Mouse (Mus musculus) forebrain, postnatal 0 days (tissue): ENCODE results near the gene Ppp1r3e. TPM values are rescaled to one million over a fixed set of nuclear protein-coding genes. Genes with fewer than 3 reads are reported as not detected.

ENCODE experiments used
- ATAC-seq: fragments of 200-750 bp; cut with Nextera tagmentation; 2 replicates; pipeline ENCODE4 v1.8.0; 2017; ENCODE audit warnings: mild to moderate bottlenecking, moderate library complexity
- DNase-seq: peaks from one replicate; pipeline ENCODE4 v3.0.0-alpha.2; 2015
- H3K27ac ChIP-seq: fragments of 300-500 bp; sonication (generic); 2 replicates; pipeline ENCODE4 v1.5.1; 2014; ENCODE audit warnings: low read depth, mild to moderate bottlenecking, antibody characterized with exemption, low read length, moderate library complexity, mixed read lengths
- H3K27me3 ChIP-seq: fragments of 300-500 bp; sonication (generic); 2 replicates; pipeline ENCODE4 v1.6.1; 2014; ENCODE audit warnings: mild to moderate bottlenecking, low read length, mixed read lengths; ENCODE audit not compliant: insufficient read depth
- H3K36me3 ChIP-seq: fragments of 300-500 bp; sonication (generic); 2 replicates; pipeline ENCODE4 v1.6.1; 2014; ENCODE audit warnings: mild to moderate bottlenecking, moderate library complexity; ENCODE audit not compliant: insufficient read depth
- H3K4me1 ChIP-seq: fragments of 300-500 bp; sonication (generic); 2 replicates; pipeline ENCODE4 v1.6.1; 2014; ENCODE audit warnings: antibody characterized with exemption; ENCODE audit not compliant: insufficient read depth
- H3K4me2 ChIP-seq: fragments of 300-500 bp; sonication (generic); 2 replicates; pipeline ENCODE4 v1.6.1; 2014; ENCODE audit warnings: low read depth, mild to moderate bottlenecking, moderate library complexity
- H3K4me3 ChIP-seq: fragments of 300-500 bp; sonication (generic); 2 replicates; pipeline ENCODE4 v1.5.1; 2014; ENCODE audit warnings: low read depth, low read length, mixed read lengths
- H3K9ac ChIP-seq: fragments of 300-500 bp; sonication (generic); 2 replicates; pipeline ENCODE4 v1.6.1; 2014; ENCODE audit warnings: mild to moderate bottlenecking
- H3K9me3 ChIP-seq: fragments of 300-500 bp; sonication (generic); 2 replicates; pipeline ENCODE4 v1.6.1; 2016; ENCODE audit warnings: low read length
- CTCF ChIP-seq: sonication (generic); IDR thresholded peaks from 2 replicates; pipeline ENCODE4 v1.5.1; 2016; ENCODE audit warnings: antibody characterized with exemption, control low read depth, low read depth
- WGBS: fragments of 180-500 bp; shearing (Covaris S2); extraction: QIAGEN DNeasy Blood & Tissue Kit; methylation state at CpG from one replicate; pipeline ENCODE4 v1.1.7; 2014; 5-methylcytosine and 5-hydroxymethylcytosine counted together
- polyA plus RNA-seq: library from polyadenylated mRNA; unstranded; fragments of >200 nt; fragmentation: Nextera tagmentation; extraction: Ambion mirVana; gene quantifications from 2 replicates; pipeline ENCODE4 v1.2.1, GENCODE M21; 2015
- total RNA-seq: library from RNA; depleted of rRNA; stranded (reverse); fragments of >200 nt; gene quantifications from 2 replicates; pipeline ENCODE4 v1.2.3, GENCODE M21; 2014

Ppp1r3e gene
- total and polyA plus RNA-seq, 2 experiments from 2014 or later, result 3.3 to 19.7 TPM

- TF ChIP-seq CTCF, result no peak
- H3K9me3 ChIP-seq, result no peaks in the 10 kb centered on the region
- H3K4me2 ChIP-seq, result peak overlapping the region; percentile 97
- peak overlapping the region; percentile 89 for H3K27ac ChIP-seq
- DNase-seq (no peak), ATAC-seq (no peak)
- peak overlapping the region; percentile 76 for H3K4me3 ChIP-seq
- H3K36me3 ChIP-seq, result peaks cover 37% of the 10 kb centered on the region
- peak overlapping the region; percentile 89 for H3K9ac ChIP-seq
- H3K4me1 ChIP-seq, result peaks cover 12% of the 10 kb centered on the region; the same call in 1 of the 2 replicates
- WGBS, result 9% methylated on average over 10 of the region's 10 CpGs
- H3K27me3 ChIP-seq, result no peaks in the 10 kb centered on the region
Observed at GRCm38 (mm10) chr14:54913343-54913742, 36.0 kb upstream of the Ppp1r3e start.

GRCm38 (mm10) chr14:54912886-54913285 is 35.5 kb upstream of the Ppp1r3e start, which contains the start of gene Slc22a17:
Slc22a17 (minus strand) TSS chr14:54913132.
- Histone ChIP-seq H3K27me3 (no peaks in the 10 kb centered on the region), H3K27ac (peak within 1 kb of the TSS; percentile 89), H3K4me1 (peaks cover 12% of the 10 kb centered on the region; the same call in 1 of the 2 replicates), H3K36me3 (peaks cover 42% of the 10 kb centered on the region), H3K9ac (peak within 1 kb of the TSS; percentile 89), H3K4me3 (peak within 1 kb of the TSS; percentile 76), H3K9me3 (no peaks in the 10 kb centered on the region), H3K4me2 (peak within 1 kb of the TSS; percentile 97)
- under 1% methylated on average over 27 of the region's 28 CpGs for WGBS
- DNase-seq (peak; percentile 94), ATAC-seq (peak; percentile 97)
- 0 out of 2 replicates have a peak, but pooled peaks have one; percentile 20 for TF ChIP-seq CTCF

GRCm38 (mm10) chr14:54912109-54912850 is 34.9 kb upstream of the Ppp1r3e start:
- H3K27ac ChIP-seq, result peak overlapping the region; percentile 89
- peak overlapping the region; percentile 89 for H3K9ac ChIP-seq
- TF ChIP-seq CTCF, result peak; percentile 4; the same call in 1 of the 2 replicates
- WGBS, result 2% methylated on average over 54 of the region's 69 CpGs
- peak overlapping the region; percentile 97 for H3K4me2 ChIP-seq
- peak overlapping the region; percentile 76 for H3K4me3 ChIP-seq
- H3K36me3 ChIP-seq, result peaks cover 43% of the 10 kb centered on the region
- no peaks in the 10 kb centered on the region for H3K9me3 ChIP-seq
- peak; percentile 68 for ATAC-seq
- peak; percentile 58 for DNase-seq
- H3K27me3 ChIP-seq, result no peaks in the 10 kb centered on the region
- H3K4me1 ChIP-seq, result peaks cover 12% of the 10 kb centered on the region; the same call in 1 of the 2 replicates

- Histone ChIP-seq H3K27me3 (no peaks in the 10 kb centered on the region), H3K9me3 (no peaks in the 10 kb centered on the region), H3K4me1 (peaks cover 10% of the 10 kb centered on the region; the same call in 1 of the 2 replicates), H3K36me3 (peaks cover 52% of the 10 kb centered on the region), H3K4me3 (no peak overlapping the region), H3K4me2 (no peak overlapping the region), H3K9ac (peak overlapping the region; percentile 3; the same call in 1 of the 2 replicates), H3K27ac (no peak overlapping the region)
- no peak for ATAC-seq
- no peak for TF ChIP-seq CTCF
- DNase-seq, result no peak
- 90% methylated on average over 7 of the region's 7 CpGs for WGBS
Observed at GRCm38 (mm10) chr14:54908682-54909081, 31.3 kb upstream of the Ppp1r3e start.

GRCm38 (mm10) chr14:54903641-54904040 is 26.3 kb upstream of the Ppp1r3e start:
- no peak for TF ChIP-seq CTCF
- no peak overlapping the region for H3K4me2 ChIP-seq
- no peaks in the 10 kb centered on the region for H3K27me3 ChIP-seq
- DNase-seq (no peak), ATAC-seq (no peak)
- 93% methylated on average over 4 of the region's 4 CpGs for WGBS
- H3K9ac ChIP-seq, result no peak overlapping the region
- no peaks in the 10 kb centered on the region for H3K9me3 ChIP-seq
- no peak overlapping the region for H3K27ac ChIP-seq
- H3K4me1 ChIP-seq, result no peaks in the 10 kb centered on the region
- no peak overlapping the region for H3K4me3 ChIP-seq
- peaks cover 45% of the 10 kb centered on the region for H3K36me3 ChIP-seq

GRCm38 (mm10) chr14:54900383-54900782 is 23.0 kb upstream of the Ppp1r3e start:
- peak; percentile 90 for DNase-seq

GRCm38 (mm10) chr14:54897445-54897844 is 20.1 kb upstream of the Ppp1r3e start:
- Histone ChIP-seq H3K36me3 (peaks cover 34% of the 10 kb centered on the region), H3K27me3 (no peaks in the 10 kb centered on the region), H3K27ac (no peak overlapping the region), H3K9ac (no peak overlapping the region), H3K4me1 (no peaks in the 10 kb centered on the region), H3K4me2 (no peak overlapping the region), H3K4me3 (no peak overlapping the region), H3K9me3 (no peaks in the 10 kb centered on the region)
- no peak for TF ChIP-seq CTCF
- WGBS, result 71% methylated on average over 2 of the region's 2 CpGs
- DNase-seq, result no peak
- ATAC-seq, result no peak

More at GRCm38 (mm10) chr14:54900383-54900782, 23.0 kb upstream of the Ppp1r3e start:
- peaks cover 43% of the 10 kb centered on the region for H3K36me3 ChIP-seq
- H3K4me1 ChIP-seq, result no peaks in the 10 kb centered on the region
- peak overlapping the region; percentile 15; the same call in 1 of the 2 replicates for H3K27ac ChIP-seq
- H3K9ac ChIP-seq, result no peak overlapping the region
- no peak overlapping the region for H3K4me2 ChIP-seq
- no peaks in the 10 kb centered on the region for H3K27me3 ChIP-seq
- H3K9me3 ChIP-seq, result no peaks in the 10 kb centered on the region
- TF ChIP-seq CTCF, result peak; percentile 89
- WGBS, result 1% methylated on average over 3 of the region's 3 CpGs
- H3K4me3 ChIP-seq, result no peak overlapping the region
- peak; percentile 82 for ATAC-seq
